Mouse (Mus musculus) adrenal gland, postnatal 36 days (tissue): ENCODE results near the gene Cdc42se2. TPM values are rescaled to one million over a fixed set of nuclear protein-coding genes. Genes with fewer than 3 reads are reported as not detected.

Experiments used
- DNase-seq, 2 experiments: peaks; one replicate each; pipeline ENCODE4 v3.0.0; 2021; ENCODE audit warnings: mixed read lengths in 1 of 2
- total RNA-seq, 2 experiments: library from RNA; stranded (reverse); gene quantifications; 2 replicates each; pipeline ENCODE4 v1.2.3; 2021

The Cdc42se2 gene
- total RNA-seq, 2 experiments from 2014 or later = 20.5 to 24.5 TPM

GRCm38 (mm10) chr11:54793173-54793572, 5.7 kb upstream of the Cdc42se2 start:
- no peak for DNase-seq

- no peak for DNase-seq
Measured at GRCm38 (mm10) chr11:54791458-54791857, 4.0 kb upstream of the Cdc42se2 start.

- peak; percentile 62 to 71 for DNase-seq
Measured at GRCm38 (mm10) chr11:54786858-54787487, 502 bp downstream of the Cdc42se2 start.

- no peak for DNase-seq
Measured at GRCm38 (mm10) chr11:54785566-54785965, 1.9 kb downstream of the Cdc42se2 start.

- DNase-seq = no peak
Measured at GRCm38 (mm10) chr11:54784436-54784835, 3.0 kb downstream of the Cdc42se2 start.

GRCm38 (mm10) chr11:54782253-54782652, 5.2 kb downstream of the Cdc42se2 start:
- DNase-seq = no peak

GRCm38 (mm10) chr11:54779946-54780345, 7.5 kb downstream of the Cdc42se2 start:
- DNase-seq = no peak

- DNase-seq = peak; percentile 12 to 31
Measured at GRCm38 (mm10) chr11:54778131-54778844, 9.2 kb downstream of the Cdc42se2 start.

- no peak for DNase-seq
Measured at GRCm38 (mm10) chr11:54777387-54778130, 9.9 kb downstream of the Cdc42se2 start.

GRCm38 (mm10) chr11:54776735-54777333, 10.6 kb downstream of the Cdc42se2 start:
- no peak for DNase-seq

GRCm38 (mm10) chr11:54776367-54776701, 11.1 kb downstream of the Cdc42se2 start:
- DNase-seq = no peak

- no peak for DNase-seq
Measured at GRCm38 (mm10) chr11:54775628-54776366, 11.7 kb downstream of the Cdc42se2 start.

- no peak for DNase-seq
Measured at GRCm38 (mm10) chr11:54774282-54775078, 13.0 kb downstream of the Cdc42se2 start.

GRCm38 (mm10) chr11:54771549-54771948, 15.9 kb downstream of the Cdc42se2 start:
- DNase-seq = no peak

GRCm38 (mm10) chr11:54769843-54770242, 17.6 kb downstream of the Cdc42se2 start:
- DNase-seq = no peak

GRCm38 (mm10) chr11:54768116-54768690, 19.3 kb downstream of the Cdc42se2 start:
- DNase-seq = no peak

GRCm38 (mm10) chr11:54764759-54765158, 22.7 kb downstream of the Cdc42se2 start:
- no peak for DNase-seq

- no peak for DNase-seq
Measured at GRCm38 (mm10) chr11:54764026-54764425, 23.4 kb downstream of the Cdc42se2 start.

- DNase-seq = no peak
Measured at GRCm38 (mm10) chr11:54762735-54763134, 24.7 kb downstream of the Cdc42se2 start.

- peak; percentile 20 to 49 for DNase-seq
Measured at GRCm38 (mm10) chr11:54757993-54758392, 29.5 kb downstream of the Cdc42se2 start.
